In genomic region chr11:97798782-97799145, GRCm38 (mm10) we compare ENCODE assay signal across 8 mouse cellular contexts. TPM values are rescaled to one million over a fixed set of nuclear protein-coding genes. Genes with fewer than 3 reads are reported as not detected.
DNase-seq lines count a peak whose midpoint lies in the region; ATAC-seq and TF ChIP-seq lines count a peak whose summit lies in the region.

Gene Lasp1, plus strand, starts transcription at chr11:97799000.

- intact Hi-C loops in heart, postnatal 14 days (cut with DNase I), result loop anchor here (2.0 kb wide), 1 partner anchor 190 kb away; no protein-coding TSS in a partner anchor

- peak within 1 kb of the TSS; percentile 97 for H3K27ac ChIP-seq in forebrain, embryonic 13.5 days
- H3K27ac ChIP-seq in neural tube, embryonic 14.5 days (ENCODE audit: low read depth, low read length), result peak within 1 kb of the TSS; percentile 86

- H3K4me3 ChIP-seq in E14TG2a.4 (replicated peaks; ENCODE audit: low read length), result peak within 1 kb of the TSS; percentile 98
- H3K4me3 ChIP-seq in forebrain, embryonic 13.5 days, result peak within 1 kb of the TSS; percentile 94
- peak within 1 kb of the TSS; percentile 93 for H3K4me3 ChIP-seq in neural tube, embryonic 14.5 days (ENCODE audit: low read depth, low read length)

- H3K36me3 ChIP-seq in E14TG2a.4 (ENCODE audit: insufficient read depth, low read length), result peaks cover 16% of the 10 kb centered on the region
- H3K36me3 ChIP-seq in forebrain, embryonic 13.5 days (ENCODE audit: poor library complexity, severe bottlenecking), result no peaks in the 10 kb centered on the region
- H3K36me3 ChIP-seq in neural tube, embryonic 14.5 days (ENCODE audit: control insufficient read depth, insufficient read depth, low read length), result no peaks in the 10 kb centered on the region

- peak within 1 kb of the TSS; percentile 66 for H3K4me2 ChIP-seq in forebrain, embryonic 13.5 days
- H3K4me2 ChIP-seq in neural tube, embryonic 14.5 days (ENCODE audit: low read depth, low read length), result peak within 1 kb of the TSS; percentile 90

- no peaks in the 10 kb centered on the region for H3K9me3 ChIP-seq in E14TG2a.4 (ENCODE audit: low read length)
- no peaks in the 10 kb centered on the region for H3K9me3 ChIP-seq in forebrain, embryonic 13.5 days (replicated peaks)
- H3K9me3 ChIP-seq in neural tube, embryonic 14.5 days (ENCODE audit: control insufficient read depth, low read length), result no peaks in the 10 kb centered on the region

- peaks cover 64% of the 10 kb centered on the region for H3K4me1 ChIP-seq in E14TG2a.4 (replicated peaks; ENCODE audit: low read depth, low read length)
- H3K4me1 ChIP-seq in forebrain, embryonic 13.5 days, result peaks cover 26% of the 10 kb centered on the region
- H3K4me1 ChIP-seq in neural tube, embryonic 14.5 days (ENCODE audit: control insufficient read depth, insufficient read depth, low read length), result peaks cover 20% of the 10 kb centered on the region

- peak within 1 kb of the TSS; percentile 98 for H3K9ac ChIP-seq in forebrain, embryonic 13.5 days
- H3K9ac ChIP-seq in neural tube, embryonic 14.5 days (replicated peaks; ENCODE audit: low read depth, low read length), result peak within 1 kb of the TSS; percentile 91

- under 1% methylated on average over 11 of the region's 11 CpGs for WGBS in forebrain, embryonic 13.5 days
- WGBS in neural tube, embryonic 14.5 days, result 0% methylated on average over 11 of the region's 11 CpGs

- peak; percentile 77 for DNase-seq in c-Kit-positive CD71-positive TER-119-positive erythroid progenitor cells, embryonic 14.5 days (ENCODE audit: low spot score)
- DNase-seq in heart, postnatal 14 days, result peak; percentile 83 to 88
- peak; percentile 89 to 95 for DNase-seq in layer of hippocampus, adult 18-20 months (ENCODE audit: low spot score in 2 of 2)
- DNase-seq in lung, adult 18-20 months, result peak; percentile 87
- peak; percentile 70 to 81 for DNase-seq in thymus, adult 18-20 months

- peak; percentile 61 for ATAC-seq in forebrain, embryonic 13.5 days
- peak; percentile 65 for ATAC-seq in neural tube, embryonic 14.5 days (ENCODE audit: low read depth)

- H3K27me3 ChIP-seq in E14TG2a.4 (ENCODE audit: insufficient read depth, low read length), result no peaks in the 10 kb centered on the region
- no peaks in the 10 kb centered on the region for H3K27me3 ChIP-seq in forebrain, embryonic 13.5 days
- no peaks in the 10 kb centered on the region; the same call in 1 of the 2 replicates for H3K27me3 ChIP-seq in neural tube, embryonic 14.5 days (ENCODE audit: control insufficient read depth, insufficient read depth, low read length)

- no peak for TF ChIP-seq CTCF in E14TG2a.4 (conservative IDR thresholded peaks at IDR 0.05; ENCODE audit: low read length)

RNA-seq across cellular contexts. Expression of gene Lasp1, which starts in this region (rescaled TPM):
- 95.3 and 109 TPM in 2 replicates for polyA plus RNA-seq in forebrain, embryonic 13.5 days (2015; fragmentation: Nextera tagmentation; extraction: Ambion mirVana)
- 10 to 100 TPM; 47.8 to 49.6 TPM for total RNA-seq in heart, postnatal 14 days (2021)
- 100 to 1,000 TPM; 107 to 110 TPM for total RNA-seq in layer of hippocampus, adult 18-20 months (2021)
- 82.9 and 99.8 TPM in 2 replicates for polyA plus RNA-seq in neural tube, embryonic 14.5 days (2014; fragmentation: Nextera tagmentation; extraction: Ambion mirVana)

Comparison
In these comparisons a context has a peak if more than half of its experiments do, and no peak if none do; other contexts are left out.
1. Peak in every context shown above with its lines: DNase-seq, ATAC-seq, H3K4me3 ChIP-seq and H3K27ac ChIP-seq.